Mouse (Mus musculus) C2C12 (cell line): ENCODE results near the gene Hoxc6.

Experiments
- CEBPB ChIP-seq: IDR thresholded peaks from one replicate; pipeline ENCODE4 v1.6.1; 2011; ENCODE audit warnings: low read depth, mild to moderate bottlenecking, control low read depth, moderate library complexity
- CTCF ChIP-seq: IDR thresholded peaks from one replicate; pipeline ENCODE4 v1.5.1; 2011; ENCODE audit not compliant: control insufficient read depth, insufficient read depth, insufficient read length
- MAX ChIP-seq: IDR thresholded peaks from one replicate; pipeline ENCODE4 v1.6.1; 2011; ENCODE audit warnings: mild to moderate bottlenecking, control low read depth
- MYOD1 ChIP-seq: IDR thresholded peaks from one replicate; pipeline ENCODE4 v1.6.1; 2011; ENCODE audit warnings: low read depth; ENCODE audit not compliant: control insufficient read depth, insufficient read length
- MYOG ChIP-seq: IDR thresholded peaks from one replicate; pipeline ENCODE4 v1.6.1; 2011; ENCODE audit not compliant: control insufficient read depth, insufficient read length; ENCODE audit errors: extremely low read depth
- USF1 ChIP-seq: IDR thresholded peaks from one replicate; pipeline ENCODE4 v1.6.1; 2011; ENCODE audit warnings: low read depth, mild to moderate bottlenecking, control low read depth, moderate library complexity

DNA sequence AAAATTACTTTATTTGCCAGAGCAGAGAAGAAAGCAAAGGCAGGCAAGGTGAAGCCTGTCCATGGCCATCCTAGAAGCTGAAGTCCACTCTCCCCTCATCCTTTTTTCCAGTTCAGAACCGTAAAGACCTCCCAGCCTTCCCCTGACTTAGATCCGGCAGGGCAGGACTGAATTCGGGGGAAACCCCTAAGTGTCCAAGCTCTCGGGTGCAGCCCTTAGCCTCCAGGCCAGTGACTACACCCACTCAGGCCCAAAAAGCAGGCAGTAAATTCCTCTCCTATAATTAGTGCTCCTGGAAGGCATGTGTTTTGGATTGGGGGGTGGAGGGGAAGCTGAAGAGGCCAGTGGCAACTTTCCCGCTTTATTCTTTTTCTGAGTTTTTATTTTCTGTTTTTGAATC is 7.7 kb downstream of the Hoxc6 start:
- TF ChIP-seq CTCF (no peak), USF1 (no peak), MAX (no peak), MYOG (no peak), CEBPB (no peak), MYOD1 (no peak)
